Mouse (Mus musculus) cerebral cortex, adult 2 months (tissue): ENCODE measurements around the gene Rnf187.

Experiments
- WGBS: fragments of 180-500 bp; shearing (Covaris S2); methylation state at CpG from one replicate; pipeline ENCODE4 v1.1.7; 2018; 5-methylcytosine and 5-hydroxymethylcytosine counted together

Gene Rnf187

GRCm38 (mm10) chr11:58965001-58965760 lies 26.5 kb upstream of the Rnf187 start:
- WGBS: 70% methylated on average over 12 of the region's 12 CpGs

DNA sequence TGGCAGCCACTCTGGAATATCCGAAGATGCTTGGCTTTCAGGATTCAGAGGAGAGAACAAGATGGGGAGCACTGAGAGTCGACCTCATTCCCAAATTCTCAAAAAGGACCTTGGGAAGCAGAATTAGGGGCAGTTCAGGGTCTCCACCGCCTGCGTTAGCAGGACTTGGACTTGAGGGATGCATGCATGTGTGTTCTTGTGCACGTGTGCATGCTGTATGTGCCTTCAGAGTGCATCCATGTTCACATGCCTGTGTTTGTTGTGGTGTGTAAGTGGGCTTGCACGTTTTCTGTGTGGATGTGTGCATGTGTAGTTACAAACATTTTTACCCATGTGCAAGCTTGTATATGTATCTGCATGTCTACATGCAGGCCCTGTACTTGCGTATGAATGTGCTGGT lies 25.5 kb upstream of the Rnf187 start:
- 90% methylated on average over 7 of the region's 7 CpGs for WGBS

- 35% methylated on average over 17 of the region's 17 CpGs for WGBS
These were observed 24.8 kb upstream of the Rnf187 start for GRCm38 (mm10) chr11:58963543-58963942.

DNA sequence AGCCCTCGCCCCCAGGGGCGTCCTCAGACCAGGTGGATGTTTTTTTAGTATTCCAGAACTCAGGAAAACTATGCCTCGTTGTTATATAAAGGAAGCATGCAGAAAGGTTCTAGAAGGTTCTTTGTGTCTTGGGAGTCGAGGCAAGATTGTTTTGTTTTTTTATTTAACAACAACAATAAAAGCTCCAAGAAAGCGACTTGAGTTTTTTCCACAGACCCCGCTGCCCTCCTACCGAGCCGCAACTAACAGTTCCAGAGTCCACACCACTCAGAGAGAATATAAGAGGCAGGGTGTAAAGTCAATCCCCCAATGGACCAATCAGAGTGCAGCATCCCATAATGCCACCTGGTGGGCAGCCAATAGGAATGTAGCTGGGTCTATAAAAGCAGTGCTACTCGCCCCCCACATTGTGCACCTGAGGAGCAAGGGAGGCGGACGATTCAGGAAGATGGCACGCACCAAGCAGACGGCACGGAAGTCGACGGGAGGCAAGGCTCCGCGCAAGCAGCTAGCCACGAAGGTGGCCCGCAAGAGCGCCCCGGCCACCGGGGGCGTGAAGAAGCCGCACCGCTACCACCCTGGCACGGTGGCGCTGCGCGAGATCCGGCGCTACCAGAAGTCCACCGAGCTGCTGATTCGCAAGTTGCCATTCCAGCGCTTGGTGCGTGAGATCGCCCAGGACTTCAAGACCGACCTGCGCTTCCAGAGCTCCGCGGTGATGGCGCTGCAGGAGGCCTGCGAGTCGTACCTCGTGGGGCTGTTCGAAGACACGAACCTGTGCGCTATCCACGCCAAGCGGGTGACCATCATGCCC lies 22.9 kb upstream of the Rnf187 start:
- WGBS: 67% methylated on average over 50 of the region's 50 CpGs

DNA sequence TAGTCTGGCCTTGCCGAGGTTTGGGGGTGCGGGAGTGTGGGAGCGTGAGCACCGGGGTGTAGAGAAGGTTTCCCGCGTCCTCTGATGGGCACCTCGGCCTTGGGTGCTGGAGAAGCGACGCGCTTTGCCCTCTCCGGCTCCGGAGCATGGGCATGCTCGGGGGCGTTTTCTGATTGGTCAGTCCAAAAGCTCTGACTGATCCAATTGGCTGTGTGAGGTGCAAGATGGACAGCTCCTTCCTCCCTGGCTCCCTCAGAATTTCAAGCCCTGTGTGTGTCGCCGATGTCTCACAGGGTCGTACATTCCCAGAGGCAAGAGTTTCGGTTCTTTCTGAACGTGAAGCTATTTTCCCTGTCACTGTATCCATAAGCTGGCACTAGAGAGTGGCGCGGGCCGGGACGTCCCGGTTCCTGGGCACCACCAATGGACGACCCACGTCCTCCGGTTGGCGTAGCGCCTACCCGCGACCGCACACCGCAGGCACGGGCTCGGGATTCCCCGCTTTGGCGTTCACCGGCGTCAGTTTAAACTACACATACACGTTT lies 21.3 kb upstream of the Rnf187 start:
- under 1% methylated on average over 40 of the region's 40 CpGs for WGBS

DNA sequence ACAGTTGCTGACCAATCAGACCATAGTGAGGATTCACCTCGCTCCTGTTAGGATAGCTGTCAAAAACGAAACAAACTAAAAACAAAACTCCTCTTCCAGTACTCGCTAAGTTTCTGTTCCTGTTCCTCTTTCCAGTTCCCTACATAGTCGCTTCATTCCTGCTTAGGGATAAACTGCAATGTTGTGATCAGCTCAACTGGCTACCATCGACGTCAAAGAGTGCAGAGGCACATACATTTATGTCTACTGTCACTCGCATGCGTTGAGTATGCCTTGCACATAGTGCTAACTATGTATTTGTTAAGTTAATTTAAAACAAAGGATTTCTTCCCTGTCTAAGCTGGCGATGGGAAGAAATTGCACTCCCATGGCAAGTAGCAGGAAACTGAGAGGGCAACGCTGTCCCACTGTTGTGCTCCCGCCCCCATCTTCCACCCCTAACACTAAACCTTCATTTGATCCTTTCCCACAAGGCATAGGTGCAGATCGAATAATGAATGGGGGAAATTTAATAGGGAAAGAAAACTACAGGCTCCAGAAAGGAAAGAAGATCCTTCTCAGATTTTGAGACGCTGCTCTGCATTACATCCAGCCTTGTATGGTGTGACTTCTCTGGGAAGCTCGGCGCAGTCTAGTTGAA lies 20.6 kb upstream of the Rnf187 start:
- 18% methylated on average over 15 of the region's 15 CpGs for WGBS

DNA sequence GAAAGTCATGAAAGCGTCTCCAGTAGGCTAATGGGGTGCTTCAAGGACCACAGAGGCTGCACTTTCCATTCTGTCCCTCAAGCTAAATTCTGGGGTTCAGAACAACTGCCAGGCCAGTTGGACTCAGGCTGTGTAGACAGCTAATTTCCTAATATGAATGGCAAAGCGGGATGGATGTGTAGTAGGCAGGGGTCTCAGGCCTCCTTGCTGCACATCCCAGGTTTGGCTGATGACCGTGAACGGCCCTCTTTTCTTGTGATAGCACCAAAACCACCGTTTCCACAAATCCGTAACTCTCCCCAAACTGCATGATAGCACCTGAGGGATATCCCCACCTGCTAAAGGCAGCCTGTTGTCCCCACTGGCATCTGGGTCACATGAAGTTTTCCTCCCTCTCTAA lies 19.8 kb upstream of the Rnf187 start:
- 82% methylated on average over 6 of the region's 6 CpGs for WGBS

- 27% methylated on average over 5 of the region's 5 CpGs for WGBS
These were observed 18.7 kb upstream of the Rnf187 start for GRCm38 (mm10) chr11:58957226-58957914.

DNA sequence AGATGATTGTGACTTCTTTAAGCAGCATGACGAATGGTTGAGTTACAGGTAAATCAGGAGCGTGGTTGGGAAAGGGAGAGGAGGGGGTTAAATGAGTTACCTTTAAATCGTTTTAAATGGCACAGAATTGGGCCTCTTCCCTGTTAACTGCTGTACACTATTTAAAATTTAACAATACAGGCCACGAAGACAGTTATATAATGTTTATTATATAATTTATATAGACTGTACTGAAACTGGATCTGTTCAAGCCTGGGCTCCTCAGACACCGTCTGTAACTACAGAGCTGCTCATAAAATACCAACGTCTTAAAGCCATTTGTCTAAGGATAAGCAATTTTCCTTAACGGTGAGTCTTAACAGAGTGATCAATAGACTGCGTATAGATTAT lies 17.1 kb upstream of the Rnf187 start:
- WGBS: 11% methylated on average over 8 of the region's 8 CpGs

DNA sequence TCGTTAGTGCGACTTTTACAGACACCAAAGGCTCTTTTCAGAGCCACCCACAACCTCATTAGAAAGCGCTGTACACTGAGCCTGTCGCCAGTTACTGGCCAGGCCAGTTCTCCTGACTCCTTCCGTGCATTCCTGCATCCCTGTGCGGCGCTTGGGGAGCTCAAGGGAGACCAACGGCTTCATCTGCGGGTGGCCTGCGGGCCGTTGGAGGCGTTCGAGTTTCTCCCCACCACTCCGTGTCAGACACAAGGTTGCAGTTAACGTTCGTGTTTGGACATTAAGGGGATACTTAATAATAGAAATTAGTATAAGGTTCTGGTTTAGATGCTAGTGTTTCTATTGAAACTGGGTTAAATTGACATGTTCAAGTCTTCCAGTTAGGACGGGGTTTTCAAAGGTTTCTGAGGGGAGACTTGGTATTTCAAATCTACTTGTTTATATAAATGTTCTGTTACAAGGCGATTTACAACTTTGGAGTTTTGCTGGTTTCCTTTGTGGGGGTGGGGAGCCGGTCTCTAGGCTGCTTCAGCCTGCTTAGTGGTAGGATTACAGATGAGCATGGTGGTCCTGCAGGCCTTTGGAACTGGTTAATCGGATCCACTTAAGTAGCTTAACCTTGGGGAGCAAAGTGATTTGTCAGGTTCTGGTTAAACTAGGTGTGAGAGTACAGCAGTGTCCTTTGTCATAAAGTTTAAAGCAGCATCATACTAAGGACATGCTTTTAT lies 16.6 kb upstream of the Rnf187 start:
- WGBS: under 1% methylated on average over 20 of the region's 20 CpGs

DNA sequence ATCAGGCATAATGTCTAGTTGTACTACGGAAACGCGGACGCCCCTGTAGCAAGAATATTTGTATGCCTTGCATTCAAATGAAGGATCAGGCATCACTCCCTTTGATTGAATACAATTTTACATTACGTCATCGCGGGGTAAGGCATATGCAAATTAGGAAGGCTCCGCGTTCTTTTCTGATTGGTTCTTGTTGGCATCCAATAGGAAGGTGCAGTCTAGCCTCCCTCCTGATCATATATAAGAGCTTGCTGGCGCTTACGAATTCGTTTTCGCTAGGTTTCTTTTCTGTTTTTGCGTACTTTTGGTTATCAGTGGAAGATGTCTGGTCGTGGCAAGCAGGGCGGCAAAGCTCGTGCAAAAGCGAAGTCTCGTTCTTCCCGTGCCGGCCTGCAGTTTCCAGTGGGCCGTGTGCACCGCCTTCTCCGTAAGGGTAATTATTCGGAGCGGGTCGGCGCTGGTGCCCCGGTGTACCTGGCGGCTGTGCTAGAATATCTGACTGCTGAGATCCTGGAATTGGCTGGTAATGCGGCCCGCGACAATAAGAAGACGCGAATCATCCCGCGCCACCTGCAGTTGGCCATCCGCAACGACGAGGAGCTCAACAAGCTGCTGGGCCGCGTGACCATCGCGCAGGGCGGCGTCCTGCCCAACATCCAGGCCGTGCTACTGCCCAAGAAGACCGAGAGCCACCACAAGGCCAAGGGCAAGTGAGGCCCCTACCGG lies 15.9 kb upstream of the Rnf187 start, which contains the start of the genes Hist3h2a and Trim17:
Gene Hist3h2a, plus strand, starts transcription at position 266 of the 723 bp plus-strand sequence.
Gene Trim17, plus strand, starts transcription at position 266 of the 723 bp plus-strand sequence.
- WGBS: under 1% methylated on average over 49 of the region's 49 CpGs

GRCm38 (mm10) chr11:58954170-58954419 lies 15.4 kb upstream of the Rnf187 start:
- WGBS: 0% methylated on average over 17 of the region's 17 CpGs

DNA sequence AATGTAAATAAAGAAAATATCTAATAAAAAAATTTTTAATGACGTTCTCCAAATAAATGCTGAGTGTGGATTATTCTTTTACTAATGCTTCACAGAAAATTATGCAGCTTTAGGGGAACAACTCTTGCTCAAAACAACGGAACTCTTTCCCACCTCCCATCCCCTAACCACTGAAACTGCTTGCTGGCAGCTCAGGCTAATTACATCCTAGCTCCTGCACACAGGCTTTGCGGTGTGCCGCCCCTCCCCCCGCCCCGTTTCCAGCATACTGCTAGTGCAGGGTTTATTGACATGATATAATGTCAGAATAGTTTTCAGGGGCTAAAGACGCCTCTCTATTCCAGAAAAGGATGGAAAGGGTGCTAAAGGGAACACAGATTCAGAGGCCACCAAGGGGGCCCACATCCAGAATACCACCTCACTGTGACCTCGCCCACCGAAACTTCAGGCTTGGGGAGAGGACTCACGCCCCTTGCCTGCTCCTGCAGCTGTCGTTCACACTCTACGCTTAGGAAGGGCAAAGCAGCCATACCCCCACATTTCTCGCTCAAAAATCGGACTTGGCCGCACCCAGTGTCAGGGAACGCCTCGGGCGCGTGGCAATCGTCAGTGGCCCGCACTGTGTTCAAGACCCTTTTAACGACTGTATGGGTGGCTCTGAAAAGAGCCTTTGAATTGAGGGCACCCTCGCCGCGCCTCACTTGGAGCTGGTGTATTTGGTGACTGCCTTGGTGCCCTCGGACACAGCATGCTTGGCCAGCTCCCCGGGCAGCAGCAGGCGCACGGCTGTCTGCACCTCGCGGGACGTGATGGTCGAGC lies 14.8 kb upstream of the Rnf187 start:
- 1% methylated on average over 33 of the region's 33 CpGs for WGBS

GRCm38 (mm10) chr11:58951210-58951609 lies 12.5 kb upstream of the Rnf187 start:
- 56% methylated on average over 5 of the region's 5 CpGs for WGBS

GRCm38 (mm10) chr11:58949480-58950431 lies 11.0 kb upstream of the Rnf187 start:
- WGBS: 8% methylated on average over 20 of the region's 20 CpGs

- WGBS: under 1% methylated on average over 48 of the region's 48 CpGs
These were observed 10.1 kb upstream of the Rnf187 start, which contains the start of gene Hist3h2ba for GRCm38 (mm10) chr11:58948542-58949479. Gene Hist3h2ba, plus strand, starts transcription at chr11:58948920.
